Mouse (Mus musculus) hindbrain, embryonic 16.5 days (tissue): ENCODE data around the gene Gm21985. TPM values are rescaled to one million over a fixed set of nuclear protein-coding genes. Genes with fewer than 3 reads are reported as not detected.

Source experiments
- ATAC-seq: fragments of 200-750 bp; cut with Nextera tagmentation; 2 replicates; pipeline ENCODE4 v1.8.0; 2017; ENCODE audit warnings: moderate TSS enrichment, moderate library complexity
- H3K27ac ChIP-seq: fragments of 300-500 bp; sonication (generic); 2 replicates; pipeline ENCODE4 v1.5.1; 2014; ENCODE audit warnings: low read depth, mild to moderate bottlenecking, control low read depth, low read length, moderate library complexity
- H3K27me3 ChIP-seq: fragments of 300-500 bp; sonication (generic); replicated peaks from 2 replicates; pipeline ENCODE4 v1.6.1; 2014; ENCODE audit warnings: low read length; ENCODE audit not compliant: control insufficient read depth, insufficient read depth
- H3K36me3 ChIP-seq: fragments of 300-500 bp; sonication (generic); 2 replicates; pipeline ENCODE4 v1.6.1; 2014; ENCODE audit warnings: mild to moderate bottlenecking, low read length, moderate library complexity, mixed read lengths; ENCODE audit not compliant: control insufficient read depth, insufficient read depth
- H3K4me1 ChIP-seq: fragments of 300-500 bp; sonication (generic); 2 replicates; pipeline ENCODE4 v1.6.1; 2014; ENCODE audit warnings: low read depth, low read length; ENCODE audit not compliant: control insufficient read depth, insufficient read depth
- H3K4me2 ChIP-seq: fragments of 300-500 bp; sonication (generic); 2 replicates; pipeline ENCODE4 v1.6.1; 2014; ENCODE audit warnings: mild to moderate bottlenecking, low read length, control low read depth, moderate library complexity
- H3K4me3 ChIP-seq: fragments of 300-500 bp; sonication (generic); 2 replicates; pipeline ENCODE4 v1.5.1; 2014; ENCODE audit warnings: mild to moderate bottlenecking, low read length, control low read depth, moderate library complexity
- H3K9ac ChIP-seq: fragments of 300-500 bp; sonication (generic); 2 replicates; pipeline ENCODE4 v1.6.1; 2014; ENCODE audit warnings: low read depth, mild to moderate bottlenecking, control low read depth, low read length, moderate library complexity
- H3K9me3 ChIP-seq: fragments of 300-500 bp; sonication (generic); 2 replicates; pipeline ENCODE4 v1.6.1; 2014; ENCODE audit warnings: mild to moderate bottlenecking, low read length, moderate library complexity; ENCODE audit not compliant: control insufficient read depth
- WGBS: fragments of 180-500 bp; shearing (Covaris S2); extraction: QIAGEN DNeasy Blood & Tissue Kit; methylation state at CpG from one replicate; pipeline ENCODE4 v1.1.7; 2014; 5-methylcytosine and 5-hydroxymethylcytosine counted together
- polyA plus RNA-seq: library from polyadenylated mRNA; unstranded; fragments of >200 nt; fragmentation: Nextera tagmentation; extraction: Ambion mirVana; gene quantifications from 2 replicates; pipeline ENCODE4 v1.2.1, GENCODE M21; 2015

Gm21985 gene
- polyA plus RNA-seq, 1 experiment from 2014 or later = not detected

DNA sequence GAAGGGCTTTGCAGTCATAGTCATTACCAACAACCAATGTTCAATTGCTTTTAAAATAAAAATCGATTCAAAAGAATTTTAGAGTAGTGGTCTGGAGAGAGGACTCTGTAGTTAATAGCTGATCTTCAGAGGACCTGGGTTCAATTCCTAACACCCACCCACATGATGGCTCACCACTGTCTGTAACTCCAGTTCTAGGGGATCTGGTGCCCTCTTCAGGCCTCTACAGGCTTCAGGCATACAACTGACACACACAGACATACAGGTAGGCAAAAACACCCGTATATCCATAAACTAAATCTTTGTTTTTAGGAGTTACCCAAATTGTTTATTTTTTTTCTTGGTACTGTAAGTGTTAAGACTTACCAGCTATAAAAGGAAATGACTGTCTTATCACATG lies 73.6 kb downstream of the Gm21985 start:
- Histone ChIP-seq H3K9me3 (no peaks in the 10 kb centered on the region), H3K27me3 (no peaks in the 10 kb centered on the region), H3K4me1 (no peaks in the 10 kb centered on the region), H3K36me3 (peaks cover 25% of the 10 kb centered on the region), H3K4me3 (no peak overlapping the region), H3K27ac (no peak overlapping the region), H3K4me2 (no peak overlapping the region), H3K9ac (no peak overlapping the region)
- ATAC-seq = no peak
- WGBS = 97% methylated on average over 2 of the region's 2 CpGs

DNA sequence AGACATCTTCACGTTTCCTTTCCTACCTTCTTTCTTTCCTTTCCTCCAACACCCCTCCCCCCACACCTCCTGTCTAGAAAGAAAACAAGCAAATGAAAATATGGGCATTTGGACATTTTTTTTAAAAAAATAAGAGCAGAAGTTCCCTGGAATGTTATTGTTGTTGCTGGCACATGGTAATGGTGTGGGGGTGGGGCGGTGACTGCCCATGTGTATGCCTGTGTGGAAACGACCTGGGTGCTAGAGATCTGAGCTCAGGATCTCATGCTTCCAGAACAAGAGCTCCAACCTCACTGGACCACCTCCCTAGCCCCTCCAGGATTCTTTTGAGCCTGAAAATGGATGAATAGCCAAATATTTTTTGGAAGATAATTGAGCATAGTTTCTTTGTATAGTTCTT lies 75.0 kb downstream of the Gm21985 start:
- no peak for ATAC-seq
- Histone ChIP-seq H3K4me3 (no peak overlapping the region), H3K36me3 (peaks cover 21% of the 10 kb centered on the region), H3K9me3 (no peaks in the 10 kb centered on the region), H3K4me2 (no peak overlapping the region), H3K27me3 (no peaks in the 10 kb centered on the region), H3K4me1 (no peaks in the 10 kb centered on the region), H3K9ac (no peak overlapping the region), H3K27ac (no peak overlapping the region)
- WGBS = 72% methylated on average over 3 of the region's 3 CpGs

DNA sequence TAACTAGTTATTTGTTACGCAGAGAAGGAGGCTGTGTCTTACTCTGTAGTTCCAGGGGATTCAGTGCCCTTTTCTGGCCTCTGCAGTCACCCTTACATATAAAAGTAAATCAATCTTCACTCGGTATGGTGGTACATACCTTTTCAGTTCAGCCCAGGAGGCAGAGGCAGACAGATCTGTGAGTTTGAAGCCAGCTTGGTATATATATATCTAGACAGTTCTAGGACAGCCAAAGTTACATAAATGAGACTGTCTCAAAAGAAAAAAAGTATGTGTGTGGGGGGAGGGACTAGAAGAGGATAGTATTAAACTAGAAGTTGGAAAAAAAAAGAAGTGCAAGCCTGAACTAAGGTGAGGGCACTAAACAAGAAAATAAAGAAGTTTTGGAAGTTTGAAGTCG lies 82.1 kb downstream of the Gm21985 start:
- no peak overlapping the region for H3K27ac ChIP-seq
- H3K36me3 ChIP-seq = peaks cover 25% of the 10 kb centered on the region
- no peaks in the 10 kb centered on the region for H3K4me1 ChIP-seq
- H3K4me3 ChIP-seq = no peak overlapping the region
- no peak overlapping the region for H3K4me2 ChIP-seq
- 92% methylated on average over 3 of the region's 3 CpGs for WGBS
- no peaks in the 10 kb centered on the region for H3K9me3 ChIP-seq
- no peaks in the 10 kb centered on the region for H3K27me3 ChIP-seq
- no peak overlapping the region for H3K9ac ChIP-seq
- no peak for ATAC-seq

DNA sequence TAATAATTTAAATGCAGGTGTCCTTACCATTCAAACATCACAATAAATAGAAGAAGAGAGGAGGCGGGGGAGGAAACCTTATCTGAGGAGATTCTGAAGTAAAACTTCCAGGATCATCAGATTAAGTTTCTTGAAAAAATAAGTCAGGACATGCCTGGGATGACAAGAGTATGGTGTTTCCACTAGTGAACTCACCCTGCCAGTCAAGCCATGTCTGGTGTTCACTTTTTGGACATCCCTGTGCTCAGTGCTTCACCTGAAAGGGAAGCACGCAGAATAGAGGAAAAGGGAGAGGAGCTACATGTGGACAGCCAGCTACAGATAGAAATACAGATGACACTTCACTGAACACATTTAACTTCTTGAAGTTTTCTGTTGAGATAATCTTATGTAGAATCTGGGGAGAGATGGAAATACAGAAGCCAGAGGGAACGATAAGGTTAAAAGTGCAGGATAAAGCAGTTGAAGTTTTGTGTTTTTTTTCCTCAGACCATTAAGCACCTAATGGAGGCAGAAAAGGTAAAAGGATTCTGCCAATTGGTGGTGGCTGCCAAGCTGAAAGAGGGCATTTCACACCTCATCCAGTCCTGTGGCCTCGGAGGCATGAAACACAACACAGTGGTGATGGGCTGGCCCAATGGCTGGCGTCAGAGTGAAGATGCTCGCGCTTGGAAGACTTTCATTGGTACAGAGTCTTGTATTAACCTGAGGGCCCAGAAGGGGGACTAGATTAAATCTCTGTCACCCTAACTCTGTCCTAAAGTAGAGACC lies 87.8 kb downstream of the Gm21985 start:
- H3K9me3 ChIP-seq = no peaks in the 10 kb centered on the region
- H3K27me3 ChIP-seq = no peaks in the 10 kb centered on the region
- no peaks in the 10 kb centered on the region for H3K4me1 ChIP-seq
- no peak overlapping the region for H3K9ac ChIP-seq
- ATAC-seq = no peak
- H3K36me3 ChIP-seq = peaks cover 29% of the 10 kb centered on the region
- WGBS = 93% methylated on average over 7 of the region's 7 CpGs
- no peak overlapping the region for H3K27ac ChIP-seq
- no peak overlapping the region for H3K4me2 ChIP-seq
- no peak overlapping the region for H3K4me3 ChIP-seq

DNA sequence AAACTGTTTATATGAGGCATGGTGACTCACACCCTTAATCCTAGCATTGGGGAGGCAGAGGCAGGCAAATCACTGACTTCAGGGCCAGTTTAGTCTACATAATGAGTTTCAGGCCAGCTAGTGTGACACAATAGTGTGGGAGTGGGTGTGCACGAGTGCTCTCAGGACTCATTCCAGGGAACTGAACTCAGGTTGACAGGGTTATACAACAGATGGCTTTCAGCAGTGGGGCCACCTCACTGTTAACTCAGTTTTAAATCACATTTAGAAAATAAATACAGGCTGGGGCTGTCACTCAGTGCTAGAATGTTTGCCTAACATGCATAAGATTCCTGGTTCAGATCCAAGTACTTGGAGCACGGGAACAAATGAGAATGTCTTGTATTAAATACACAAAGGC lies 93.5 kb downstream of the Gm21985 start:
- no peak for ATAC-seq
- H3K9me3 ChIP-seq = no peaks in the 10 kb centered on the region
- no peaks in the 10 kb centered on the region for H3K4me1 ChIP-seq
- H3K9ac ChIP-seq = no peak overlapping the region
- no peak overlapping the region for H3K27ac ChIP-seq
- peaks cover 39% of the 10 kb centered on the region for H3K36me3 ChIP-seq
- H3K4me3 ChIP-seq = no peak overlapping the region
- 79% methylated on average over 2 of the region's 2 CpGs for WGBS
- H3K4me2 ChIP-seq = no peak overlapping the region
- H3K27me3 ChIP-seq = no peaks in the 10 kb centered on the region

DNA sequence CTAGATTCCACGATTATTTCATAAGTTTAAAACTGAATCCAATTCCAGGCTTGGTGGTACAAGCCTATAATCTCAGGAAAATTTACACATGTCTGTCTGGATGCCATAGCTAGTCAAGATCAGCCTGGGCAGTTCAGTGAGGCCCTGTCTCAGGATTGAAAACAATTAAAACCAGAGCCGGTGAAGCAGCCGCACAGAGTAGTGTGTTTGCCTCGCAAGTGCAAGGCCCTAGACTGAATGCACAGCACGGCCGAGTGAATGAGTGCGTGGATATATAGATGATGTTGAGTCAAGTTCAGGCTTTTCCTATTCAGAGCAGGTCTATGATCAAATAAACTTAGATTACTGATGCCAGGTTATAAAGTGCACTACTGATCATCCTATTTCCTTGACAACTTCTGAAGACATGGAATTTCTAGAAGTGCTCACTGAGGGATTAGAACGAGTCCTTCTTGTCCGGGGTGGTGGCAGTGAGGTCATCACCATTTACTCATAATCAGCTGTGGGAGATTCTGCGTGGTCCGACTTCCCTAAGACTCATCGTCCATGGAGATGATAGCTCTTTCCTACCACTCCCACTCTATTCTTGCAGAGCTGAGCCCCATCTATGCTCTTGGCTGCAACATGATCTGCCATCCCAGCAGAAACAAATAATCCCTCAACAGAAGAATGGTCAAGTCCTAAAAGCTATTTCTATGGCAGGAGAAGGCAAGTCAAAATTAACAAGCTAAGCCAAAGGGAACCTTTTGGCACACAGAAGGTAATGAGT lies 94.1 kb downstream of the Gm21985 start:
- Histone ChIP-seq H3K36me3 (peaks cover 35% of the 10 kb centered on the region), H3K27ac (no peak overlapping the region), H3K9ac (no peak overlapping the region), H3K9me3 (no peaks in the 10 kb centered on the region), H3K27me3 (no peaks in the 10 kb centered on the region), H3K4me1 (no peaks in the 10 kb centered on the region), H3K4me2 (no peak overlapping the region), H3K4me3 (no peak overlapping the region)
- ATAC-seq = no peak
- 90% methylated on average over 12 of the region's 12 CpGs for WGBS

DNA sequence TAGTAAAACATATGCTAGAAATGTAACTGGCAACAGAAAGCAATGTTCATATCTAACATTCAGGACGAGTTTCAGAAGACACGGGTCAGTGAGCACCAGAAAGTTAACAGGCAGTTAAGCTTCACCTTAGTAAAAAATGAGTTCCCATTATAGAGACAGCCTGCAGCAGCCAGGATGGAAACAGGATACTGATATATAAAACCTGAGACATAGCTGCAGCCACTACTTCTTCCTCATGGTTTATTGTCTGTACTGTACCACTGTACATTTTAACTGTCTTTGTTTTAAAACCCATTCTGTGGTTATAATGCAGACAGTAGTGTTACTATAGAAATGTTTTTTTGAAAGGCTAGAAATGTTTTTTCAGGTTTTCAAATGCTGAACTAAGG lies 94.7 kb downstream of the Gm21985 start:
- WGBS = 88% methylated on average over 2 of the region's 2 CpGs
- Histone ChIP-seq H3K4me3 (no peak overlapping the region), H3K36me3 (peaks cover 33% of the 10 kb centered on the region), H3K4me2 (no peak overlapping the region), H3K27me3 (no peaks in the 10 kb centered on the region), H3K9ac (no peak overlapping the region), H3K9me3 (no peaks in the 10 kb centered on the region), H3K27ac (no peak overlapping the region), H3K4me1 (no peaks in the 10 kb centered on the region)
- no peak for ATAC-seq

DNA sequence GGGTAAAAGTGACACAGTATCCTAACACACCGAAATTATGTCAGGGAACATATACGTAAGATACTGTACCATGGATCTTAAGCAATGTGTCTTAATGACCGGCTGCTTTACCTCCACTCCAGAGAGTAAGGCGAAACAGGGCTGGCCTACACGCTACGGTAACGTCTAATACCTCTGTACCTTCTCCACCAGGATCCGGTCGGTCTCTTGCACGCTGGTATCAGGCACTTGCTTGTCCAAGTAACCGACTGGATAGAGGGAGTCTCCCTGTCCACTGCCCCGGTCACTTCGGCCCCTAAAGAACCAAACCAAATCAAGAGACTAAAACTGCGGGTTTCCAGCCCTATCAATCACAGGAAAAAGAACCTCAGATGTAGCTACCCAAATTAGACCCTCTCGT lies 101.1 kb downstream of the Gm21985 start:
- H3K9me3 ChIP-seq = no peaks in the 10 kb centered on the region
- peaks cover 8% of the 10 kb centered on the region for H3K4me1 ChIP-seq
- peak overlapping the region; percentile 69 for H3K27ac ChIP-seq
- peak; percentile 32 for ATAC-seq
- WGBS = 20% methylated on average over 15 of the region's 15 CpGs
- H3K4me3 ChIP-seq = peak overlapping the region; percentile 88
- H3K9ac ChIP-seq = peak overlapping the region; percentile 88
- peak overlapping the region; percentile 80 for H3K4me2 ChIP-seq
- H3K27me3 ChIP-seq = no peaks in the 10 kb centered on the region
- H3K36me3 ChIP-seq = peaks cover 6% of the 10 kb centered on the region
